In the genomic region with DNA sequence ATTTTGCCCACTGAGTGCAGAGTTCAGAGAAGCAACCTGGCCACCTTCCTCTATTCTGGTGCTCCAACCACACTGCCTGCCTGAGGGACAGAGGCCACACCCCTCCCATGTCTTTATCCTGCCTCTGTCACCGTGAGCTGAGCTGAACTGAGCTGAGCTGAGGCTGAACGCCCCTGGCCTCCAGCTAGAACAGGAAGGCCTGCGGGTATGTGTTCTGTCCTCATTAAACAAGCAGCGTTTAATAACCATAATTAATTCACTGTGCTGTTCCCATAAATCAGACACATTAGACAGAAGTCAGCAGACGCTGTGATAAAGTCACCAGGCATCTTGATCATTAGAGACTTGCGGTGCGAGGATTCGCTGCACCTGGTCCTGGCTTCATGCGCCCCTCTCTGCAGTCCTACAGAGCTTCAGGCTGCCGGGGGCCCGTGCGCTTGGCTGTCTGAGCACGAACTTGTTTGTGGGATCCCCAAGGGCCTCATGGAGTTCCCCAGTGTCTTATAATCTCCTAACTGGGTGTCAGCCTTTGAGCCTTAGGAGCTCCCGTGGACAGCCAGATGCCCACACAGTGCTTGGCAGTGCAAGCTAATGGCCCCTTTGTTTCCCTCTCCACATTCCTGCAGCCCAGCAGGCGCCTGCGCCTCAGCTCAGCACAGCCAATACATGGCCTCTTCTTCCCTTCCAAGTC, we compare ENCODE assay signal across 15 mouse cellular contexts.
DNase-seq lines count a peak whose midpoint lies in the region; ATAC-seq lines count a peak whose summit lies in the region.
"Had no signal": no experiment of that assay in that cellular context is flagged by ENCODE, and none has a peak within 500 bp of the region (broad histone marks: within the 10 kb centered on the region; RNA-seq: fewer than 3 reads in every experiment).

No protein-coding gene starts in this region.

- DNase-seq in embryo, embryonic 11 days: peak; percentile 36
- DNase-seq in midbrain, embryonic 14.5 days: peak; percentile 58
- DNase-seq in urinary bladder, adult 2 months (ENCODE audit: low spot score): no peak
- no peak for DNase-seq in heart, postnatal 25 days (ENCODE audit: low spot score)
- DNase-seq: adrenal gland, postnatal 14 days; cerebellum, adult 18-20 months; layer of hippocampus, adult 9-11 months had no signal

- no peaks in the 10 kb centered on the region for H3K36me3 ChIP-seq in forebrain, embryonic 12.5 days (replicated peaks)
- H3K36me3 ChIP-seq in hindbrain, embryonic 16.5 days (ENCODE audit: control insufficient read depth, insufficient read depth, low read length): no peaks in the 10 kb centered on the region
- no peaks in the 10 kb centered on the region for H3K36me3 ChIP-seq in midbrain, embryonic 14.5 days (ENCODE audit: control insufficient read depth, insufficient read depth, low read length)
- no peaks in the 10 kb centered on the region for H3K36me3 ChIP-seq in intestine, embryonic 16.5 days (ENCODE audit: control insufficient read depth, insufficient read depth, low read length)
- H3K36me3 ChIP-seq in liver, embryonic 12.5 days: no peaks in the 10 kb centered on the region
- H3K36me3 ChIP-seq: embryonic facial prominence, embryonic 15.5 days; heart, embryonic 15.5 days had no signal

- intact Hi-C loops in heart, postnatal 25 days (cut with DNase I): no loop called here

- H3K9ac ChIP-seq in forebrain, embryonic 12.5 days: 0 out of 2 replicates have a peak overlapping the region, but pooled peaks have one; percentile 25
- H3K9ac ChIP-seq in hindbrain, embryonic 16.5 days (ENCODE audit: low read depth, low read length): peak overlapping the region; percentile 23; the same call in 1 of the 2 replicates
- 0 out of 2 replicates have a peak overlapping the region, but pooled peaks have one; percentile 20 for H3K9ac ChIP-seq in midbrain, embryonic 14.5 days (replicated peaks; ENCODE audit: low read length)
- H3K9ac ChIP-seq in intestine, embryonic 16.5 days (ENCODE audit: low read depth, low read length): no peak overlapping the region
- no peak overlapping the region for H3K9ac ChIP-seq in liver, embryonic 12.5 days
- H3K9ac ChIP-seq: embryonic facial prominence, embryonic 15.5 days; heart, embryonic 15.5 days had no signal

- WGBS in forebrain, embryonic 12.5 days: 19% methylated on average over 16 of the region's 16 CpGs
- WGBS in hindbrain, embryonic 16.5 days: 18% methylated on average over 16 of the region's 16 CpGs
- 19% methylated on average over 16 of the region's 16 CpGs for WGBS in midbrain, embryonic 14.5 days
- WGBS in intestine, embryonic 16.5 days: 48% methylated on average over 16 of the region's 16 CpGs
- 53% methylated on average over 16 of the region's 16 CpGs for WGBS in liver, embryonic 12.5 days (ENCODE audit: insufficient replicate concordance)

- H3K9me3 ChIP-seq in forebrain, embryonic 12.5 days: no peaks in the 10 kb centered on the region
- no peaks in the 10 kb centered on the region for H3K9me3 ChIP-seq in hindbrain, embryonic 16.5 days (ENCODE audit: control insufficient read depth, low read length)
- H3K9me3 ChIP-seq in midbrain, embryonic 14.5 days (ENCODE audit: control insufficient read depth, low read length): no peaks in the 10 kb centered on the region
- no peaks in the 10 kb centered on the region for H3K9me3 ChIP-seq in intestine, embryonic 16.5 days (ENCODE audit: control insufficient read depth, low read length)
- H3K9me3 ChIP-seq in liver, embryonic 12.5 days (replicated peaks): no peaks in the 10 kb centered on the region
- H3K9me3 ChIP-seq: embryonic facial prominence, embryonic 15.5 days; heart, embryonic 15.5 days had no signal

- peak overlapping the region; percentile 78 for H3K27ac ChIP-seq in forebrain, embryonic 12.5 days
- peak overlapping the region; percentile 16; the same call in 1 of the 2 replicates for H3K27ac ChIP-seq in hindbrain, embryonic 16.5 days (ENCODE audit: low read depth, low read length)
- H3K27ac ChIP-seq in midbrain, embryonic 14.5 days (replicated peaks; ENCODE audit: low read depth, low read length): peak overlapping the region; percentile 63
- H3K27ac ChIP-seq in intestine, embryonic 16.5 days (ENCODE audit: low read length): no peak overlapping the region
- no peak overlapping the region for H3K27ac ChIP-seq in liver, embryonic 12.5 days
- H3K27ac ChIP-seq: embryonic facial prominence, embryonic 15.5 days; heart, embryonic 15.5 days had no signal

- peaks cover 16% of the 10 kb centered on the region for H3K4me1 ChIP-seq in forebrain, embryonic 12.5 days
- H3K4me1 ChIP-seq in hindbrain, embryonic 16.5 days (ENCODE audit: control insufficient read depth, insufficient read depth, low read depth, low read length): peaks cover 12% of the 10 kb centered on the region
- peaks cover 10% of the 10 kb centered on the region for H3K4me1 ChIP-seq in midbrain, embryonic 14.5 days (ENCODE audit: control insufficient read depth, insufficient read depth, low read length)
- H3K4me1 ChIP-seq in intestine, embryonic 16.5 days (ENCODE audit: control insufficient read depth, insufficient read depth, low read length): no peaks in the 10 kb centered on the region
- H3K4me1 ChIP-seq in liver, embryonic 12.5 days: no peaks in the 10 kb centered on the region
- H3K4me1 ChIP-seq: embryonic facial prominence, embryonic 15.5 days; heart, embryonic 15.5 days had no signal

- no peak overlapping the region for H3K4me3 ChIP-seq in forebrain, embryonic 12.5 days (replicated peaks)
- no peak overlapping the region for H3K4me3 ChIP-seq in hindbrain, embryonic 16.5 days (ENCODE audit: low read length)
- no peak overlapping the region for H3K4me3 ChIP-seq in midbrain, embryonic 14.5 days (replicated peaks; ENCODE audit: low read depth, low read length)
- no peak overlapping the region for H3K4me3 ChIP-seq in intestine, embryonic 16.5 days (ENCODE audit: low read length)
- no peak overlapping the region for H3K4me3 ChIP-seq in liver, embryonic 12.5 days
- H3K4me3 ChIP-seq: embryonic facial prominence, embryonic 15.5 days; heart, embryonic 15.5 days had no signal

- no peak overlapping the region for H3K4me2 ChIP-seq in forebrain, embryonic 12.5 days
- no peak overlapping the region for H3K4me2 ChIP-seq in hindbrain, embryonic 16.5 days (ENCODE audit: low read length)
- no peak overlapping the region for H3K4me2 ChIP-seq in midbrain, embryonic 14.5 days (ENCODE audit: low read length)
- H3K4me2 ChIP-seq in intestine, embryonic 16.5 days (ENCODE audit: low read depth, low read length): no peak overlapping the region
- no peak overlapping the region for H3K4me2 ChIP-seq in liver, embryonic 12.5 days
- H3K4me2 ChIP-seq: embryonic facial prominence, embryonic 15.5 days; heart, embryonic 15.5 days had no signal

- no peaks in the 10 kb centered on the region for H3K27me3 ChIP-seq in forebrain, embryonic 12.5 days
- H3K27me3 ChIP-seq in hindbrain, embryonic 16.5 days (replicated peaks; ENCODE audit: control insufficient read depth, insufficient read depth, low read length): no peaks in the 10 kb centered on the region
- H3K27me3 ChIP-seq in midbrain, embryonic 14.5 days (ENCODE audit: control insufficient read depth, insufficient read depth, low read length): no peaks in the 10 kb centered on the region
- no peaks in the 10 kb centered on the region for H3K27me3 ChIP-seq in intestine, embryonic 16.5 days (replicated peaks; ENCODE audit: control insufficient read depth, insufficient read depth, low read length)
- no peaks in the 10 kb centered on the region for H3K27me3 ChIP-seq in liver, embryonic 12.5 days (replicated peaks)
- H3K27me3 ChIP-seq: heart, embryonic 15.5 days; Patski had no signal

- ATAC-seq in forebrain, embryonic 12.5 days (ENCODE audit: low FRiP score): peak; percentile 79
- peak; percentile 63 for ATAC-seq in hindbrain, embryonic 16.5 days
- peak; percentile 64 for ATAC-seq in midbrain, embryonic 14.5 days (ENCODE audit: low FRiP score, low TSS enrichment)
- ATAC-seq in intestine, embryonic 16.5 days: no peak
- no peak for ATAC-seq in liver, embryonic 12.5 days
- ATAC-seq: CD4-positive, CD25-positive, alpha-beta regulatory T cell, adult 4 months; Patski had no signal

Comparison
In these comparisons a context has a peak if more than half of its experiments do, and no peak if none do; other contexts are left out.
1. DNase-seq: peak in embryo, embryonic 11 days (single experiment) and midbrain, embryonic 14.5 days (single experiment); none in urinary bladder, adult 2 months (single experiment) and heart, postnatal 25 days (single experiment).
2. ATAC-seq: peak in forebrain, embryonic 12.5 days (single experiment), hindbrain, embryonic 16.5 days (single experiment) and midbrain, embryonic 14.5 days (single experiment); none in intestine, embryonic 16.5 days (single experiment) and liver, embryonic 12.5 days (single experiment).
3. H3K27ac ChIP-seq: peak in forebrain, embryonic 12.5 days (single experiment), hindbrain, embryonic 16.5 days (single experiment) and midbrain, embryonic 14.5 days (single experiment); none in intestine, embryonic 16.5 days (single experiment) and liver, embryonic 12.5 days (single experiment).
4. H3K9ac ChIP-seq: peak in forebrain, embryonic 12.5 days (single experiment), hindbrain, embryonic 16.5 days (single experiment) and midbrain, embryonic 14.5 days (single experiment); none in intestine, embryonic 16.5 days (single experiment) and liver, embryonic 12.5 days (single experiment).